Mouse (Mus musculus): ENCODE results near the gene Ccl20. TPM values are rescaled to one million over a fixed set of nuclear protein-coding genes. Genes with fewer than 3 reads are reported as not detected.

The Ccl20 gene
- polyA plus RNA-seq, 1 experiment, result 16.7 TPM

- H3K27me3 ChIP-seq (ENCODE audit: control insufficient read depth, insufficient read depth, low read length), result no peaks in the 10 kb centered on the region
- DNase-seq, result no peak
- H3K4me3 ChIP-seq (ENCODE audit: control insufficient read depth, insufficient read depth, low read length), result no peak overlapping the region
- 77% methylated on average over 3 of the region's 3 CpGs for WGBS
- no peaks in the 10 kb centered on the region for H3K36me3 ChIP-seq (ENCODE audit: control insufficient read depth, insufficient read depth, low read length)
- no peak overlapping the region for H3K27ac ChIP-seq (ENCODE audit: control insufficient read depth, insufficient read depth, low read length)
- TF ChIP-seq POLR2A (IDR thresholded peaks at IDR 0.05; ENCODE audit: control insufficient read depth, extremely low read depth, insufficient read depth, low read length, poor library complexity) (no peak), CTCF (IDR thresholded peaks at IDR 0.05; ENCODE audit: borderline replicate concordance, control insufficient read depth, extremely low read depth, insufficient read depth, low read length, poor library complexity) (no peak)
- no peaks in the 10 kb centered on the region for H3K4me1 ChIP-seq (replicated peaks; ENCODE audit: control insufficient read depth, insufficient read depth, low read length)
Observed at GRCm38 (mm10) chr1:83091268-83091667, 25.3 kb upstream of the Ccl20 start.

- no peak for DNase-seq
- no peaks in the 10 kb centered on the region for H3K36me3 ChIP-seq (ENCODE audit: control insufficient read depth, insufficient read depth, low read length)
- no peaks in the 10 kb centered on the region for H3K27me3 ChIP-seq (ENCODE audit: control insufficient read depth, insufficient read depth, low read length)
- no peaks in the 10 kb centered on the region for H3K4me1 ChIP-seq (replicated peaks; ENCODE audit: control insufficient read depth, insufficient read depth, low read length)
- no peak for TF ChIP-seq CTCF (IDR thresholded peaks at IDR 0.05; ENCODE audit: borderline replicate concordance, control insufficient read depth, extremely low read depth, insufficient read depth, low read length, poor library complexity)
- no peak for TF ChIP-seq POLR2A (IDR thresholded peaks at IDR 0.05; ENCODE audit: control insufficient read depth, extremely low read depth, insufficient read depth, low read length, poor library complexity)
- WGBS, result 79% methylated on average over 4 of the region's 4 CpGs
- no peak overlapping the region for H3K4me3 ChIP-seq (ENCODE audit: control insufficient read depth, insufficient read depth, low read length)
- no peak overlapping the region for H3K27ac ChIP-seq (ENCODE audit: control insufficient read depth, insufficient read depth, low read length)
Observed at GRCm38 (mm10) chr1:83096935-83097334, 19.6 kb upstream of the Ccl20 start.

GRCm38 (mm10) chr1:83099160-83099559, 17.4 kb upstream of the Ccl20 start:
- no peak for DNase-seq
- Histone ChIP-seq H3K36me3 (ENCODE audit: control insufficient read depth, insufficient read depth, low read length) (no peaks in the 10 kb centered on the region), H3K27me3 (ENCODE audit: control insufficient read depth, insufficient read depth, low read length) (no peaks in the 10 kb centered on the region), H3K27ac (ENCODE audit: control insufficient read depth, insufficient read depth, low read length) (no peak overlapping the region), H3K4me1 (replicated peaks; ENCODE audit: control insufficient read depth, insufficient read depth, low read length) (no peaks in the 10 kb centered on the region), H3K4me3 (ENCODE audit: control insufficient read depth, insufficient read depth, low read length) (no peak overlapping the region)
- WGBS, result 92% methylated on average over 2 of the region's 2 CpGs
- no peak for TF ChIP-seq POLR2A (IDR thresholded peaks at IDR 0.05; ENCODE audit: control insufficient read depth, extremely low read depth, insufficient read depth, low read length, poor library complexity)

GRCm38 (mm10) chr1:83099580-83100137, 16.9 kb upstream of the Ccl20 start:
- TF ChIP-seq POLR2A (IDR thresholded peaks at IDR 0.05; ENCODE audit: control insufficient read depth, extremely low read depth, insufficient read depth, low read length, poor library complexity) (no peak), CTCF (IDR thresholded peaks at IDR 0.05; ENCODE audit: borderline replicate concordance, control insufficient read depth, extremely low read depth, insufficient read depth, low read length, poor library complexity) (no peak)
- WGBS, result 85% methylated on average over 7 of the region's 7 CpGs

GRCm38 (mm10) chr1:83101891-83102290, 14.7 kb upstream of the Ccl20 start:
- Histone ChIP-seq H3K36me3 (ENCODE audit: control insufficient read depth, insufficient read depth, low read length) (no peaks in the 10 kb centered on the region), H3K27me3 (ENCODE audit: control insufficient read depth, insufficient read depth, low read length) (no peaks in the 10 kb centered on the region), H3K4me1 (replicated peaks; ENCODE audit: control insufficient read depth, insufficient read depth, low read length) (no peaks in the 10 kb centered on the region), H3K27ac (ENCODE audit: control insufficient read depth, insufficient read depth, low read length) (no peak overlapping the region), H3K4me3 (ENCODE audit: control insufficient read depth, insufficient read depth, low read length) (no peak overlapping the region)
- DNase-seq, result no peak
- 76% methylated on average over 3 of the region's 3 CpGs for WGBS
- no peak for TF ChIP-seq CTCF (IDR thresholded peaks at IDR 0.05; ENCODE audit: borderline replicate concordance, control insufficient read depth, extremely low read depth, insufficient read depth, low read length, poor library complexity)
- TF ChIP-seq POLR2A (IDR thresholded peaks at IDR 0.05; ENCODE audit: control insufficient read depth, extremely low read depth, insufficient read depth, low read length, poor library complexity), result no peak

More at GRCm38 (mm10) chr1:83099580-83100137, 16.9 kb upstream of the Ccl20 start:
- Histone ChIP-seq H3K27me3 (ENCODE audit: control insufficient read depth, insufficient read depth, low read length) (no peaks in the 10 kb centered on the region), H3K4me3 (ENCODE audit: control insufficient read depth, insufficient read depth, low read length) (no peak overlapping the region), H3K36me3 (ENCODE audit: control insufficient read depth, insufficient read depth, low read length) (no peaks in the 10 kb centered on the region), H3K27ac (ENCODE audit: control insufficient read depth, insufficient read depth, low read length) (no peak overlapping the region), H3K4me1 (replicated peaks; ENCODE audit: control insufficient read depth, insufficient read depth, low read length) (no peaks in the 10 kb centered on the region)
- no peak for DNase-seq

- no peak for DNase-seq
- TF ChIP-seq POLR2A (IDR thresholded peaks at IDR 0.05; ENCODE audit: control insufficient read depth, extremely low read depth, insufficient read depth, low read length, poor library complexity) (no peak), CTCF (IDR thresholded peaks at IDR 0.05; ENCODE audit: borderline replicate concordance, control insufficient read depth, extremely low read depth, insufficient read depth, low read length, poor library complexity) (no peak)
- 67% methylated on average over 1 of the region's 1 CpGs for WGBS
- H3K27ac ChIP-seq (ENCODE audit: control insufficient read depth, insufficient read depth, low read length), result no peak overlapping the region
- H3K36me3 ChIP-seq (ENCODE audit: control insufficient read depth, insufficient read depth, low read length), result no peaks in the 10 kb centered on the region
- no peak overlapping the region for H3K4me3 ChIP-seq (ENCODE audit: control insufficient read depth, insufficient read depth, low read length)
- no peaks in the 10 kb centered on the region for H3K4me1 ChIP-seq (replicated peaks; ENCODE audit: control insufficient read depth, insufficient read depth, low read length)
- H3K27me3 ChIP-seq (ENCODE audit: control insufficient read depth, insufficient read depth, low read length), result no peaks in the 10 kb centered on the region
Observed at GRCm38 (mm10) chr1:83105464-83105863, 11.1 kb upstream of the Ccl20 start.

- Histone ChIP-seq H3K4me1 (replicated peaks; ENCODE audit: control insufficient read depth, insufficient read depth, low read length) (no peaks in the 10 kb centered on the region), H3K27ac (ENCODE audit: control insufficient read depth, insufficient read depth, low read length) (no peak overlapping the region), H3K36me3 (ENCODE audit: control insufficient read depth, insufficient read depth, low read length) (no peaks in the 10 kb centered on the region), H3K4me3 (ENCODE audit: control insufficient read depth, insufficient read depth, low read length) (no peak overlapping the region), H3K27me3 (ENCODE audit: control insufficient read depth, insufficient read depth, low read length) (no peaks in the 10 kb centered on the region)
- no peak for TF ChIP-seq CTCF (IDR thresholded peaks at IDR 0.05; ENCODE audit: borderline replicate concordance, control insufficient read depth, extremely low read depth, insufficient read depth, low read length, poor library complexity)
- TF ChIP-seq POLR2A (IDR thresholded peaks at IDR 0.05; ENCODE audit: control insufficient read depth, extremely low read depth, insufficient read depth, low read length, poor library complexity), result no peak
- no peak for DNase-seq
- 89% methylated on average over 5 of the region's 5 CpGs for WGBS
Observed at GRCm38 (mm10) chr1:83107410-83107978, 9.1 kb upstream of the Ccl20 start.

Measured in thymus, adult 2 months (tissue).